Mouse (Mus musculus) intestine, embryonic 16.5 days (tissue): ENCODE measurements at regions not wholly inside any gene's neighbourhood (a gene's known extent, or its start where the extent isn't known, plus 50 kb on each side); places are given as distances from the start of the nearest gene placed in this dataset.

Experiments used
- ATAC-seq: fragments of 200-750 bp; cut with Nextera tagmentation; 2 replicates; pipeline ENCODE4 v1.8.0; 2017; ENCODE audit warnings: moderate TSS enrichment, moderate library complexity
- H3K27ac ChIP-seq: fragments of 300-500 bp; sonication (generic); 2 replicates; pipeline ENCODE4 v1.5.1; 2014; ENCODE audit warnings: mild to moderate bottlenecking, low read length
- H3K27me3 ChIP-seq: fragments of 300-500 bp; sonication (generic); replicated peaks from 2 replicates; pipeline ENCODE4 v1.6.1; 2014; ENCODE audit warnings: low read length, control low read depth, mixed read lengths; ENCODE audit not compliant: control insufficient read depth, insufficient read depth
- H3K36me3 ChIP-seq: fragments of 300-500 bp; sonication (generic); 2 replicates; pipeline ENCODE4 v1.6.1; 2014; ENCODE audit warnings: low read length, control low read depth; ENCODE audit not compliant: control insufficient read depth, insufficient read depth
- H3K4me1 ChIP-seq: fragments of 300-500 bp; sonication (generic); 2 replicates; pipeline ENCODE4 v1.6.1; 2014; ENCODE audit warnings: low read length, control low read depth, mixed read lengths; ENCODE audit not compliant: control insufficient read depth, insufficient read depth
- H3K4me2 ChIP-seq: fragments of 300-500 bp; sonication (generic); 2 replicates; pipeline ENCODE4 v1.6.1; 2014; ENCODE audit warnings: low read depth, low read length, control low read depth
- H3K4me3 ChIP-seq: fragments of 300-500 bp; sonication (generic); 2 replicates; pipeline ENCODE4 v1.5.1; 2014; ENCODE audit warnings: mild to moderate bottlenecking, low read length
- H3K9ac ChIP-seq: fragments of 300-500 bp; sonication (generic); 2 replicates; pipeline ENCODE4 v1.6.1; 2014; ENCODE audit warnings: low read depth, low read length
- H3K9me3 ChIP-seq: fragments of 300-500 bp; sonication (generic); 2 replicates; pipeline ENCODE4 v1.6.1; 2016; ENCODE audit warnings: low read length, control low read depth; ENCODE audit not compliant: control insufficient read depth
- WGBS: fragments of 180-500 bp; shearing (Covaris S2); extraction: QIAGEN DNeasy Blood & Tissue Kit; methylation state at CpG from one replicate; pipeline ENCODE4 v1.1.7; 2014; 5-methylcytosine and 5-hydroxymethylcytosine counted together

DNA sequence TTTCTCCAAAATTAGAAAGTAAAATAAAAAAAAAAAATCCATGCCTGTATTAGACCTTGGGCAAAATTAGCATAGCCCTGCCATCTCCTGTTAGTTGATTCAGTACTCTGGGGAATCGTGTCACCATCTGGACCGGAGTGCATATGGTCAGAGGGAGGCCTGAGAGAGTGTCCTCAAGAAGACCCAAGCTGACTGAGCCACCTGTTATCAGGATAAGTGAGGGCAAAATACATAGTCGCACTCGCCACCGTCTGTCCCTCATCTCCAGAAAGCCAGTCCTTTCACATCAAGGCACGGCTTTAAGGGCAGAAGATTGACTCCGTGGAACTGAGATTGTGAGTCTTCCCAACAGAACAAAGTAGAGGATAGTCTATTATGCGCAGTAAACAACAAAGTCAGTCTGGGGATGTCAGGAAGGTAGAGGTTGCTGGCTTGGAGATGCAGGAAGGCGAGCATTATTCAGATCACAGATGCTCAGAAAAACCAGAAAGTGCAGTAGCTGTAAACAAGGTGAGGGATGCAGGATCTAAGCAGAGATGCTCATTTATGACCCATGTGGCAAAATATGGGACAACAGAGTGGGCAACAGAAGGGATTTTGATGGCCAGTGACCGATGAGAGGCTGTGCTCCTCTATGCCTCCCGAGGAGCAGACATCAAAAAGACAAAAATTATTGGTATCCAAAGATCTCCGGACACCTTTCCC lies 88.8 kb upstream of the Trhde start:
- H3K4me1 ChIP-seq, result no peaks in the 10 kb centered on the region
- no peak overlapping the region for H3K9ac ChIP-seq
- H3K27ac ChIP-seq, result no peak overlapping the region
- H3K4me3 ChIP-seq, result no peak overlapping the region
- no peaks in the 10 kb centered on the region for H3K9me3 ChIP-seq
- 83% methylated on average over 12 of the region's 12 CpGs for WGBS
- H3K27me3 ChIP-seq, result no peaks in the 10 kb centered on the region
- ATAC-seq, result no peak
- no peaks in the 10 kb centered on the region for H3K36me3 ChIP-seq
- no peak overlapping the region for H3K4me2 ChIP-seq

DNA sequence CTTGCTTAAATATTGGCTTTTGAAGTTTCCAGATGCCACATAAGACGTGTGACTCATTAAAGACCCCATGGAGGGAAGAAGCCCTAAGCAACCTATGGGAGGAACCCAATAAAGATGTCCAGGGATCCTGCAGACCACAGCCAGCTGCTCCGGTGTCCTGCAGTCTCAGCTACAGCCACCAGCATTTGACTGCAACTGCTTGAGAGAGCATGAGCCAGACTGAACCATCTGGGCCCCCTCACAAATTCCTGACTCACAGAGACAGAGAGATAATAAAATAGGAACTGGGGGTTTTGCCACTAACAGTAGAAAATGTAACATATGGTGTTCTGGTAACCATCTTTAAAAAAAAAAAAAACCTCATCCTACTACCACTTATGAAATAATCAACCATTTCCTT lies 69.1 kb upstream of the Trhde start:
- Histone ChIP-seq H3K4me1 (no peaks in the 10 kb centered on the region), H3K9ac (no peak overlapping the region), H3K27ac (no peak overlapping the region), H3K4me2 (no peak overlapping the region), H3K4me3 (no peak overlapping the region), H3K9me3 (no peaks in the 10 kb centered on the region), H3K27me3 (no peaks in the 10 kb centered on the region), H3K36me3 (no peaks in the 10 kb centered on the region)
- ATAC-seq, result no peak
- WGBS, result 60% methylated on average over 2 of the region's 2 CpGs

DNA sequence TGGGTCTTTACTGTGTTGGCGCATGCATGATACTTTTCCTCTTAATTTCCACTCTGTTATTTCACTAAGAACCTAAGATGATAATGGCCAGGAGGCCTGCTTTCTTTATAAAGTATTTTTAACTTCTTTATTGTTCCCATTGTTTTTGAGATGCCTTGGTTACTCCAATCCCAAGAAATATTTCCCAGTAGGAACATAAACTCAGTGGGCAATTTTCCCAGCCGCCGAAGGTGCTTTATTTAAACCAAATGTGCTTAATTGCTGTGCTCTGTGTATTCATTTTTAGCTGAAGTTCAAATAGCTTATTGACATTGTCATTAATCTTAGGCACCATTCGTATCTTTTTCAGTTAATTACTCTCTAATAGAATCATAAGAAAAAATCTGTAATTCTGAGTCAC lies 55.1 kb upstream of the Trhde start:
- ATAC-seq, result no peak
- Histone ChIP-seq H3K4me2 (no peak overlapping the region), H3K4me1 (no peaks in the 10 kb centered on the region), H3K9ac (no peak overlapping the region), H3K36me3 (no peaks in the 10 kb centered on the region), H3K27me3 (no peaks in the 10 kb centered on the region), H3K27ac (no peak overlapping the region), H3K4me3 (no peak overlapping the region), H3K9me3 (peaks cover 1% of the 10 kb centered on the region; the same call in 1 of the 2 replicates)
- WGBS, result 71% methylated on average over 4 of the region's 4 CpGs

DNA sequence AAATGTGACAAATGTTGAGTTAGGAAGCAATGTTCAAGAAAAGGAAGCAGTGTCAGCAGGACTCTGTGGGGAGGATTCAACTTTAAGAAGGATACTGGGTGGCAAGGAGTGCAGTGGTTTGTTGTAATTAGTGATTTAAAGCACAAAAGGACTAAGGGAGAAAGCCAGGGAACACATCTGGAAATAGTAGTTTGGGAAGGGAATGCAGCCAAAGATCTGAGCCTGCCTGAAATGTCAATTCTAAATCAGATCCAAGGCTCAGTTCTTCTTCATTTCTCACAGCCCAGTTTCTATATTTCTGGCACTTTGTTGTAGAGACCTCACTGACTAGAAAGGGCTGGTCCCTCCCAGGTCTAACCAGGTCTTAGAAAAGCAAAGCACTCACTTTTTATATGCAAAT lies 50.6 kb upstream of the Trhde start:
- no peak for ATAC-seq
- H3K27ac ChIP-seq, result no peak overlapping the region
- H3K4me2 ChIP-seq, result no peak overlapping the region
- peaks cover 5% of the 10 kb centered on the region; the same call in 1 of the 2 replicates for H3K9me3 ChIP-seq
- H3K9ac ChIP-seq, result no peak overlapping the region
- no peaks in the 10 kb centered on the region for H3K4me1 ChIP-seq
- no peaks in the 10 kb centered on the region for H3K36me3 ChIP-seq
- no peaks in the 10 kb centered on the region for H3K27me3 ChIP-seq
- H3K4me3 ChIP-seq, result no peak overlapping the region
